Mouse (Mus musculus): ENCODE measurements at regions not wholly inside any gene's neighbourhood (a gene's known extent, or its start where the extent isn't known, plus 50 kb on each side); places are given as distances from the start of the nearest gene placed in this dataset.

GRCm38 (mm10) chr1:150041591-150041990 is 58.2 kb upstream of the Ptgs2 start:
- TF ChIP-seq ZC3H11A (IDR thresholded peaks at IDR 0.05; ENCODE audit: borderline replicate concordance, low read depth, low read length) (no peak), MAFK (IDR thresholded peaks at IDR 0.05; ENCODE audit: insufficient read depth, low read depth, low read length) (no peak), CHD2 (IDR thresholded peaks at IDR 0.05; ENCODE audit: low read depth, low read length) (no peak)
